Mouse (Mus musculus) spleen, embryonic (tissue): ENCODE data around the gene Msh2.

Experiments
- CTCF ChIA-PET: fragments of 350-600 bp; sonication (Branson Sonifier 250); formaldehyde crosslinking; loops from one replicate; lab custom pipeline; 2022; lab: Charles Lee

Gene Msh2

GRCm38 (mm10) chr17:87698996-87699765 lies 27.1 kb downstream of the Msh2 start:
- CTCF ChIA-PET, result no interaction called here

GRCm38 (mm10) chr17:87700101-87700500 lies 28.0 kb downstream of the Msh2 start:
- CTCF ChIA-PET, result no interaction called here

- CTCF ChIA-PET, result no interaction called here
These were observed 52.6 kb downstream of the Msh2 start for GRCm38 (mm10) chr17:87724727-87725126.

GRCm38 (mm10) chr17:87726489-87727356 lies 54.6 kb downstream of the Msh2 start:
- CTCF ChIA-PET, result no interaction called here

- CTCF ChIA-PET, result interaction anchor here (0.7 kb wide), 1 partner anchor 240 kb away, joined by 3 read pairs; no protein-coding TSS in a partner anchor
These were observed 59.8 kb downstream of the Msh2 start for GRCm38 (mm10) chr17:87731962-87732361.

GRCm38 (mm10) chr17:87734471-87734870 lies 62.3 kb downstream of the Msh2 start:
- CTCF ChIA-PET, result no interaction called here

GRCm38 (mm10) chr17:87737144-87737543 lies 65.0 kb downstream of the Msh2 start:
- CTCF ChIA-PET, result no interaction called here

GRCm38 (mm10) chr17:87739835-87740234 lies 67.7 kb downstream of the Msh2 start:
- CTCF ChIA-PET, result no interaction called here

- CTCF ChIA-PET, result no interaction called here
These were observed 73.1 kb downstream of the Msh2 start for GRCm38 (mm10) chr17:87744985-87745925.

GRCm38 (mm10) chr17:87745926-87746888 lies 74.1 kb downstream of the Msh2 start:
- CTCF ChIA-PET, result no interaction called here

GRCm38 (mm10) chr17:87760315-87760714 lies 88.2 kb downstream of the Msh2 start:
- CTCF ChIA-PET, result no interaction called here

GRCm38 (mm10) chr17:87763146-87763545 lies 91.0 kb downstream of the Msh2 start:
- CTCF ChIA-PET, result no interaction called here

- CTCF ChIA-PET, result no interaction called here
These were observed 92.9 kb downstream of the Msh2 start for GRCm38 (mm10) chr17:87765031-87765430.

- CTCF ChIA-PET, result no interaction called here
These were observed 94.8 kb downstream of the Msh2 start for GRCm38 (mm10) chr17:87766888-87767287.

GRCm38 (mm10) chr17:87770766-87771165 lies 98.6 kb downstream of the Msh2 start:
- CTCF ChIA-PET, result no interaction called here

- CTCF ChIA-PET, result no interaction called here
These were observed 101.0 kb downstream of the Msh2 start for GRCm38 (mm10) chr17:87773175-87773574.
